Mouse (Mus musculus) bone marrow, adult 2 months (tissue): Measurements from ENCODE around the gene Ms4a14.

Experiments used
- CTCF ChIP-seq: fragments of 200-500 bp; IDR thresholded peaks from 2 replicates; pipeline ENCODE4 v1.5.1; 2011; ENCODE audit warnings: low read length, control low read depth; ENCODE audit not compliant: control insufficient read depth, insufficient read depth
- POLR2A ChIP-seq: fragments of 200-500 bp; IDR thresholded peaks from 2 replicates; pipeline ENCODE4 v1.6.1; 2011; ENCODE audit warnings: low read depth, mild to moderate bottlenecking, control low read depth, low read length, borderline replicate concordance; ENCODE audit not compliant: control insufficient read depth

DNA sequence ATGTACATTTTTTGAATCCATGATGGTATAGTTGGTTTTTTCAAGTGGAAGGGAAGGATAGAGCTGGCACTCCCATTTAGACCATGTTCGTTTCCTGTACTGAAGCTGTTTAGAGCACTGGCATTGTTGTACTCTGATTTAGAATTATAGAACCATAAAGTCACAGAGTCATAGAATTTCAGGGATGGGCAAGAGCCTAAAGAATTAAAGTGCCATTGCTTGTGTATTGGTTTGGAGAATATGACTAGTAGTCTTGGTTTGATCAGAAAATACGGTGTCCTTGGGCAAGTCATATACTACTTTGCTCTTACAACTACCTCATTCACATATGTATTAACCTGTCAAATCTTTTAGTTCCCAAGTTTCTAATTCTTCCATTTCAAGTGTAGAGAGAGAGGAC is 30.5 kb downstream of the Ms4a14 start, which contains the start of gene Ms4a5:
- TF ChIP-seq CTCF = no peak
- TF ChIP-seq POLR2A = no peak
